Mouse (Mus musculus) WW6 (cell line): Measurements from ENCODE around the gene Snrpb.
A peak's percentile ranks its signal among the peaks of the same experiment; 100 is the strongest.

Experiments used
- DNase-seq: peaks from one replicate; pipeline ENCODE4 v3.0.0-alpha.2; 2013; ENCODE audit warnings: low read depth, low spot score

The Snrpb gene

DNA sequence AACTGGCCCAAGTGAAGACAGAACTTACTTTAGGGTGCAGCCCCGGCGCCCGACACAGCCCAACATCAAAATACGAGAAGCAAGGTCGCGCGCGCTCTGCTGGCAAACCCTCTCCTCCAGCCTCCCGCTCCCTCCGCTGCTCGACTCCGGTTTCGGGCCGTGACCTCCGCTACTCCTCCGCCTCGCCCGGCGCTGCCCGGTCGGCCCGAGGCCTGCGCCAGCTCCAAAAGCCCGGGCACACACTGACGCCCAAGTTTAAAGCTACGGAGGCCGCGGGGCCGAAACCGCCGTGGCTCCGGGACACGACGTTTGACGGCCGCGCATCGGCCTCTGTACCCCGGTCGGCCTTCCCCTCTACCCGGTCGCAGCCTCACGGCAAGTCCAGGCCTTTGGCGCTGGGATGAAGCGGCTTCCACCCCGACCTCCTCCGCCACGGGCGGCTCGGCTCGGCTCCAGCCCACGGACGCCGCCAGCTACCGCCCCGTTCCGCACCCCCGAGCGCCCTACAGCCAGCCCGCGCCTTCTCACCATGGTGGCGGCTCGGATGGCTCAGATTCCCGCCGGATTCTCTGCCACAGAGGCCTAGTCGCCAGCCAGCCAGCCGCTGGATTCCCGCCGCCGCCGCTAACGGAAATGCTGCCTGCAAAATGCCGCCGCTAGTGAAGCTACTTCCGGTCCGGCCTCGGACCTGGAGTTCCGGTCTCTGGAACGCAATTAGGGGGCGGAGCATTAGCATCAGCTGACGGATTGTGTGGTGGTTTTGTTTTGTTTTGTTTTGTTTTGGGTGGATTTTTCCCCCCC, at the start of gene Snrpb:
TSS of gene Snrpb (minus strand) at position 698 of the 801 bp plus-strand sequence.
- DNase-seq = peak; percentile 67

DNA sequence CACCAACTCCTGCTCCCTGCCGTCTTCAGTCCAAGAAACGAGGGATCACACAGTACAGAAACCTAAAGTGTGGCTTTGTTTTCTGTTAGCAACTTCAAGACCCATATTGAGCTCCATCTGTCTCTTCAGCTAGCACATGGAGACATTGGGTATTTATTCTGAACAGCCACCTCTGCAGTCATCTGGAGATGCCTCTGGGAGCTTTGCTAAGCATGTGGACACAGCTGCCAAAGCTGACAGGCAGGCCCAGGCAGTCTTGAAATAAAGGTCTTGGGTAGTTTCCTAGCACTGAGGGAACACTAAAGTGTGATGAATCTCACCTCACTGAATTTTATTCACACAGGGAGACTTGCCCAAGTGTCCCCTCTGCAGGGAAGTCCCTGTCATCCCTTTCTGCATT, 32.4 kb upstream of the Snrpb start:
- DNase-seq = no peak

GRCm38 (mm10) chr2:130209636-130210035, 30.4 kb upstream of the Snrpb start:
- DNase-seq = no peak

- DNase-seq = peak; percentile 38
Measured at GRCm38 (mm10) chr2:130207996-130208395, 28.8 kb upstream of the Snrpb start.

- DNase-seq = no peak
Measured at GRCm38 (mm10) chr2:130207376-130207775, 28.2 kb upstream of the Snrpb start.

DNA sequence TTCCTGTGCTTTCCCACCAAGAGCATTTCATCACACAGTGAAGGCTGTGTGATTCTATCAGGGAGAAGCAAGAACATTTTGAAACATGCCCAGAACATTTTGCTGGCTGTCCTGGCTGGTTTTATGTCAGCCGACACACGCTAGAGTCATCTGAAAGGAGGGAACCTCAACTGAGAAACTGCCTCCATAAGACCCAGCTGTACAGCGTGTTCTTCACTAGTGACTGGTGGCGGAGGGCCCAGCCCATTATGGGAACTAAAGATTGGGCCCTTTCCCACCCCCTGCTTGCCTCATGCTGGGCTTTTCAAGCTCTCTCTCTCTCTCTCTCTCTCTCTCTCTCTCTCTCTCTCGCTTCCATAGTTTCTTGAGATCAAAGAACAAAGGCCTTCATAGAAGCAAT, 21.8 kb upstream of the Snrpb start:
- no peak for DNase-seq

GRCm38 (mm10) chr2:130194894-130195293, 15.7 kb upstream of the Snrpb start, which contains the start of gene Tmc2:
Gene Tmc2, plus strand, starts transcription at chr2:130195194.
- DNase-seq = no peak

DNA sequence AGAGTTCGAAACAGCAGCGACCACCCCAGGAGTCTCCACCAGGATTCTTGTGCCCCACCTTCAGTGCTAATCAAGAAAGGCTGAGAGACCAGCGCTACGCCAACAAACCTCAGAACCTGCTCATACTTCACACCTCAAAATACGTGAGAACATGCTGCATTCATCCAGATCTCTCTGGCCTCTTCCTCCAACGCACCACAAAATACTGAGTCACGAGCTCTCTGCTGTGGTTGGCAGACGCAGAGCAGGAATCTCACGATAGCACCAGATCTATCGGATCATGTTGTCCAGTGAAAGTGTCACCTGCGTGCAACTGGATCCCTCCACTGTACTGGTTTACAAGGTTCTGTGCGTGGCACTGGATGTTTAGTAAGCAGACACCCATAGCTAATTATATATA, 9.2 kb upstream of the Snrpb start:
- DNase-seq = no peak

DNA sequence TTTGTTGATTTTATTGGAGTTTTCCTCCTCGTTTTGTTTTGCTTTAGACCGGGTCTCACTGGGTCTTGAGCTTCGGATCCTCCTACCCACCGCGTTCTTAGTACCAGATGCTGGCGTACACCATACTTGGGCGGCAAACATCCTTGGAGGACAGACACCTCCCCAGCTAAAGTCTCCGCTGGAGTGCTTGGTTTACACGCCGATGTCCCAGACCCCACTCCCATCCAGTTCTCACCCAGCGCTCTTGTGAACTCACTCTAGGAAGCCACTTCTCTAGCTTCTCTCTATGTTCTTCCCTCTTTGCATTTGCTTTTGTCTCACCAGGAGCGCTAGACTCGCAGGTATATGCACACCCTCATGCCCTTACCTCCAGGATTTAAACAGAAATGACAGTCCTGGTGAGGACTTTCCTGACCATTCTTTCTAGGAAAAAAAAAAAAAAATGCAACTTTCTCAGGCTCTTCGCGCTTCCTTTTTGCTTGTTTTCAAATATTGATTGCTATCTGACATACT, 360 bp upstream of the Snrpb start:
- DNase-seq = no peak

- DNase-seq = no peak
Measured at GRCm38 (mm10) chr2:130178381-130178705, 860 bp downstream of the Snrpb start.

DNA sequence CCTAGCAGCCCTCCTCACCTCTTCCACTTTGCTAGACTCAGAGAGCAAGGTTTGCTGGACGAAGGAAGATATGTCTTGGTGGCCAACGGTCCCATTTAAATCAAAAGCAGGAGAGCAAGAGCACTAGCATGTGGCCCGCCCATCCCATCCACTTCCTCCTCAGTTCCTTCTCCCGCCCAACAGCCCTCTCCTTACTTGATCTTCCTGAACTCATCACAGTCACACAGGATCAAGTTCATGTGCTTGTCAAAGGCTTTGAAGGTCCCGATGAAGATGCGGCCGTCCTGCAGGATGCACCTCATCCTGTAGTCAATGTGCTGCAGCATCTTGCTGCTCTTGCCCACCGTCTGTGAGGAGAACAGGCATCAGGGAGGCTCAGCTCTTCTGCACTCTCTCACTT, 2.4 kb downstream of the Snrpb start:
- DNase-seq = no peak

- no peak for DNase-seq
Measured at GRCm38 (mm10) chr2:130171674-130172073, 7.5 kb downstream of the Snrpb start.

GRCm38 (mm10) chr2:130167861-130168260, 11.3 kb downstream of the Snrpb start:
- no peak for DNase-seq

GRCm38 (mm10) chr2:130166311-130167214, 12.6 kb downstream of the Snrpb start:
- DNase-seq = no peak

DNA sequence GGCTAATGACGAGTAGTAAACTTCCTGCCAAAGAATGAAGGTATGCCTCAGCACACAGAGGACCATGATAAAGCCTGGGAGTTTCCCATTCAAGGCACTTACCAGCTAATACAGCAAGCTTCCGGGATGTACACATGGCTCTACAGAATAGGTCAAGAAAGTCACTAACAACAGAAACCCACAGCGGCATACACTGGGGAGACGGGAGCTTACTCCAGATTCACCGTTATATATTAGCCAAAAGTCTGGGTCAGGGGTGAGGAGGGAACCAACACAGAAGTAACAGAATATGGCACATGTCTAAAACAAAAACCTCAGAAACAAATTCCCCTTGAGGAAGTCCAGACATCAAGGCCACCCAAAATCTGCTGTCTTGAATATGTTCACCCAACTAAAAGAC, 16.5 kb downstream of the Snrpb start:
- DNase-seq = no peak

- no peak for DNase-seq
Measured at GRCm38 (mm10) chr2:130158088-130158437, 21.1 kb downstream of the Snrpb start.

- DNase-seq = no peak
Measured at GRCm38 (mm10) chr2:130157231-130158087, 21.7 kb downstream of the Snrpb start.

GRCm38 (mm10) chr2:130155851-130156250, 23.4 kb downstream of the Snrpb start:
- no peak for DNase-seq

DNA sequence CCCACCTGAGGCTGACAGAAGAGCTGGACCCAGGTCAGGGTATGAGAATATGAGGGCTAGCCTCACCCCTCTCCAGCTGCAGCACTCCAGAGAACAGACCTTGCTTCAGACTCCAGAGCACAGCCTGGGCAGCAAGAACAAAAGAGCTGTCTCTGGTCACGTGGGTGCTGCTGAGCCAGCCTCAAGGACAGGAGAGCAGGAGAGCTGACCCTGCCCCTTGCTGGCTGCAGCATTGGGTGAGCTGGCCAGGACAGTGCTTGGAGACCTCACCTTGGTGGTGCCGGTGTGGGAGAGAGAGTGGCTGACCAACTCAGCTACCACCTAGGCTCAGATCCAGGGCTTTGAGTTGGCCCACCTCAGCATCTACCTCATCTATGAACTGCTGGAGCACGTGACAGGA, 24.0 kb downstream of the Snrpb start:
- DNase-seq = no peak

DNA sequence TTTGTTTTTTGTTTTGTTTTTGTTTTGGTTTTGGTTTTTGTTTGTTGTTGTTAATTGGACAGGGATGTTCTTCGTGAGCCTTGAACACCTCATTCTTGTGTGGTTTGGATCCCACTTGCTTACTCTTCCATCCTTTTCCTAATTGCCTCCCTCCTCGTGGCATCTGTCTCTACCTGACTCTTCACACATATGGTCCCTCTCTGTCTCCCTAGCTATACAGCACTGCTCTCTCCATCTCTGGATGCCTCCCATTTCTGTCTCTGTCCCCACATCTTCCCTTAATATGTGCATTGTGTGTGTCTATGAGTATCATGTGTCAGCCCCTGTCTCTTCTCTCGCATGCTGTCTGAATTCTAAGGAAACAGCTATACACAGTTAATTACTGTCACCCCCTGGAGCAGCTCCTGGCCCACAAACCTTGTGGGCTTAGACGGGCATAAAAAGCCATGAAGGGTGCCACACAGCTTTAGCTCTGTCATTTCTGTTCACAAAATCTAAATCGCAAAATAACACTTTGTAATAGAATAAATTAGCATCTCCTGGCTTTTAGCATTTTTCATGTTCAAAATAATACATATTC, 33.0 kb downstream of the Snrpb start:
- no peak for DNase-seq

DNA sequence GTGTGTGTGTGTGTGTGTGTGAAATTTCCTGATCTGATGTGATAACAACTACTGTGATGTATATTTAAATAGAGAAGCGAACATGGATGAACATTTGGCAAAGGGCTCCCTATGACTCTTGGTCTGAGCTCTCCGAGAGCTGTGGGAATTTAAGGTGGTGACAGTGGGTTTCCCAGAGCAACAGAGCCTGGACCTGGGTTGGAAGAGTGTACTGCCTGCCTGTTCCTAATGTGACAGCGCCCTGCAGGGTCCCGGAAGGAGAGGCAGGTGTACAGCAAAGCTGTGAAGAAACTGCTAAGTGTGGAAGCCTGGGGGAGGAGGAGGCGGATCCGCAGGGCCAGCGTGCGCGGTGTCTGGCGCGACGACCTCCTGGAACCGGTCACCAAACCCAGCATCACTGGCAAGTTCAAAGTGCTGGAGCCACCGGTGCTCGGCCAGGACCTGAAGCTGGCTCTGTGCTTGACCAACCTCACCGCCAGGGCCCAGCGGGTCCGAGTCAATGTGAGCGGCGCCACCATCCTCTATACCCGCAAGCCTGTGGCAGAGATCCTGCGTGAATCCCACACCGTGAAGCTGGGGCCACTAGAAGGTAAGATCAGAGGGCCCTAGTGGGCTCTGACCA, 34.4 kb downstream of the Snrpb start:
- DNase-seq = no peak
